Mouse (Mus musculus) forebrain, embryonic 11.5 days (tissue): ENCODE data around the gene Atxn3. TPM values are rescaled to one million over a fixed set of nuclear protein-coding genes. Genes with fewer than 3 reads are reported as not detected.
"Not testable (repeated sequence)": the region's sequence is repeated elsewhere in the genome, so short reads cannot be mapped to it uniquely, and the experiment has no call there.

Source experiments
- ATAC-seq: fragments of 200-750 bp; cut with Nextera tagmentation; replicated peaks from 2 replicates; pipeline ENCODE4 v1.8.0; 2017; ENCODE audit warnings: moderate TSS enrichment; ENCODE audit not compliant: low FRiP score
- DNase-seq: peaks from one replicate; pipeline ENCODE4 v3.0.0-alpha.2; 2017; ENCODE audit warnings: low spot score
- H3K27ac ChIP-seq: fragments of 300-500 bp; sonication (generic); 2 replicates; pipeline ENCODE4 v1.5.1; 2014; ENCODE audit warnings: low read depth, low read length
- H3K27me3 ChIP-seq: fragments of 300-500 bp; sonication (generic); 2 replicates; pipeline ENCODE4 v1.6.1; 2014; ENCODE audit warnings: mild to moderate bottlenecking, low read length, mixed read lengths; ENCODE audit not compliant: control insufficient read depth, insufficient read depth
- H3K36me3 ChIP-seq: fragments of 300-500 bp; sonication (generic); 2 replicates; pipeline ENCODE4 v1.6.1; 2014; ENCODE audit warnings: mild to moderate bottlenecking, low read length, moderate library complexity, mixed read lengths; ENCODE audit not compliant: control insufficient read depth, insufficient read depth
- H3K4me1 ChIP-seq: fragments of 300-500 bp; sonication (generic); replicated peaks from 2 replicates; pipeline ENCODE4 v1.6.1; 2014; ENCODE audit warnings: low read length, mixed read lengths; ENCODE audit not compliant: control insufficient read depth, insufficient read depth
- H3K4me2 ChIP-seq: fragments of 300-500 bp; sonication (generic); 2 replicates; pipeline ENCODE4 v1.6.1; 2014; ENCODE audit warnings: low read depth, mild to moderate bottlenecking, low read length, moderate library complexity, mixed read lengths; ENCODE audit not compliant: severe bottlenecking
- H3K4me3 ChIP-seq: fragments of 300-500 bp; sonication (generic); 2 replicates; pipeline ENCODE4 v1.5.1; 2014; ENCODE audit warnings: low read depth, low read length
- H3K9ac ChIP-seq: fragments of 300-500 bp; sonication (generic); 2 replicates; pipeline ENCODE4 v1.6.1; 2014; ENCODE audit warnings: low read length
- H3K9me3 ChIP-seq: fragments of 300-500 bp; sonication (generic); 2 replicates; pipeline ENCODE4 v1.6.1; 2016; ENCODE audit warnings: low read length, mixed read lengths; ENCODE audit not compliant: control insufficient read depth
- WGBS: fragments of 180-500 bp; shearing (Covaris S2); extraction: QIAGEN DNeasy Blood & Tissue Kit; methylation state at CpG from one replicate; pipeline ENCODE4 v1.1.7; 2014; 5-methylcytosine and 5-hydroxymethylcytosine counted together
- polyA plus RNA-seq: library from polyadenylated mRNA; unstranded; fragments of >200 nt; fragmentation: Nextera tagmentation; extraction: Ambion mirVana; gene quantifications from 2 replicates; pipeline ENCODE4 v1.2.1, GENCODE M21; 2014

Gene Atxn3
- polyA plus RNA-seq, 1 experiment from 2014 or later, result 18.5 TPM

GRCm38 (mm10) chr12:101974571-101974970 is 16.5 kb upstream of the Atxn3 start:
- Histone ChIP-seq H3K36me3 (no peaks in the 10 kb centered on the region), H3K4me2 (peak overlapping the region; percentile 66), H3K4me1 (peaks cover 2% of the 10 kb centered on the region; the same call in 1 of the 2 replicates), H3K9ac (peak overlapping the region; percentile 95), H3K9me3 (no peaks in the 10 kb centered on the region), H3K27ac (peak overlapping the region; percentile 80; the same call in 1 of the 2 replicates), H3K27me3 (no peaks in the 10 kb centered on the region), H3K4me3 (peak overlapping the region; percentile 89)
- ATAC-seq (no peak), DNase-seq (no peak)
- WGBS, result 13% methylated on average over 1 of the region's 1 CpGs

GRCm38 (mm10) chr12:101972230-101972629 is 14.2 kb upstream of the Atxn3 start:
- Histone ChIP-seq H3K27ac (no peak overlapping the region), H3K27me3 (no peaks in the 10 kb centered on the region), H3K36me3 (no peaks in the 10 kb centered on the region), H3K4me2 (no peak overlapping the region), H3K9ac (no peak overlapping the region), H3K4me3 (no peak overlapping the region), H3K9me3 (no peaks in the 10 kb centered on the region), H3K4me1 (peaks cover 2% of the 10 kb centered on the region; the same call in 1 of the 2 replicates)
- ATAC-seq, result no peak
- 94% methylated on average over 3 of the region's 3 CpGs for WGBS
- no peak for DNase-seq

GRCm38 (mm10) chr12:101971311-101971710 is 13.3 kb upstream of the Atxn3 start:
- Histone ChIP-seq H3K4me1 (no peaks in the 10 kb centered on the region), H3K4me3 (no peak overlapping the region), H3K9me3 (no peaks in the 10 kb centered on the region), H3K27me3 (no peaks in the 10 kb centered on the region), H3K36me3 (no peaks in the 10 kb centered on the region), H3K27ac (no peak overlapping the region), H3K9ac (no peak overlapping the region), H3K4me2 (no peak overlapping the region)
- WGBS, result 96% methylated on average over 2 of the region's 2 CpGs
- ATAC-seq, result no peak
- no peak for DNase-seq

GRCm38 (mm10) chr12:101958960-101959780 is 1.1 kb upstream of the Atxn3 start:
- peak overlapping the region; percentile 8; the same call in 1 of the 2 replicates for H3K4me2 ChIP-seq
- H3K9ac ChIP-seq, H3K27me3 ChIP-seq, DNase-seq, H3K36me3 ChIP-seq, H3K4me3 ChIP-seq, H3K27ac ChIP-seq, H3K4me1 ChIP-seq, H3K9me3 ChIP-seq: not testable (repeated sequence)
- 95% methylated on average over 5 of the region's 5 CpGs for WGBS
- ATAC-seq, result peak; percentile 0; the same call in 1 of the 2 replicates

- WGBS, result 56% methylated on average over 9 of the region's 9 CpGs
Measured at GRCm38 (mm10) chr12:101958556-101958955, 510 bp upstream of the Atxn3 start.

GRCm38 (mm10) chr12:101957079-101957941 is 736 bp downstream of the Atxn3 start:
- no peaks in the 10 kb centered on the region for H3K9me3 ChIP-seq
- H3K9ac ChIP-seq, result peak overlapping the region; percentile 86
- ATAC-seq, result no peak
- no peaks in the 10 kb centered on the region for H3K36me3 ChIP-seq
- no peak for DNase-seq
- 14% methylated on average over 26 of the region's 26 CpGs for WGBS
- no peak overlapping the region for H3K27ac ChIP-seq
- H3K4me3 ChIP-seq, result peak overlapping the region; percentile 70
- 0 out of 2 replicates have a peak, but pooled peaks cover 2% of the 10 kb centered on the region for H3K4me1 ChIP-seq
- H3K4me2 ChIP-seq, result peak overlapping the region; percentile 73
- H3K27me3 ChIP-seq, result no peaks in the 10 kb centered on the region

More at GRCm38 (mm10) chr12:101958556-101958955, 510 bp upstream of the Atxn3 start:
- ATAC-seq (peak; percentile 18), DNase-seq (no peak)
- H3K4me3 ChIP-seq, result peak overlapping the region; percentile 70
- H3K4me2 ChIP-seq, result peak overlapping the region; percentile 45
- no peaks in the 10 kb centered on the region for H3K27me3 ChIP-seq
- H3K9ac ChIP-seq, result no peak overlapping the region
- no peaks in the 10 kb centered on the region for H3K36me3 ChIP-seq
- H3K27ac ChIP-seq, result no peak overlapping the region
- H3K9me3 ChIP-seq, result no peaks in the 10 kb centered on the region
- 0 out of 2 replicates have a peak, but pooled peaks cover 2% of the 10 kb centered on the region for H3K4me1 ChIP-seq

GRCm38 (mm10) chr12:101955821-101956220 is 2.2 kb downstream of the Atxn3 start:
- H3K4me2 ChIP-seq, ATAC-seq, H3K4me3 ChIP-seq, H3K27me3 ChIP-seq, DNase-seq, H3K4me1 ChIP-seq, H3K9ac ChIP-seq, H3K36me3 ChIP-seq, H3K27ac ChIP-seq, H3K9me3 ChIP-seq: not testable (repeated sequence)
- WGBS, result 95% methylated on average over 8 of the region's 8 CpGs

GRCm38 (mm10) chr12:101948801-101949200 is 9.2 kb downstream of the Atxn3 start:
- WGBS, result 83% methylated on average over 4 of the region's 4 CpGs
- Histone ChIP-seq H3K4me1 (no peaks in the 10 kb centered on the region), H3K9ac (no peak overlapping the region), H3K27me3 (no peaks in the 10 kb centered on the region), H3K9me3 (no peaks in the 10 kb centered on the region), H3K36me3 (no peaks in the 10 kb centered on the region; the same call in 1 of the 2 replicates), H3K4me2 (no peak overlapping the region), H3K27ac (no peak overlapping the region), H3K4me3 (no peak overlapping the region)
- no peak for DNase-seq
- no peak for ATAC-seq
